Comparison of ENCODE assay signal across 8 mouse cellular contexts in genomic region chr5:76139808-76140729, GRCm38 (mm10). TPM values are rescaled to one million over a fixed set of nuclear protein-coding genes. Genes with fewer than 3 reads are reported as not detected.
A peak's percentile ranks its signal among the peaks of the same experiment; 100 is the strongest.
DNase-seq lines count a peak whose midpoint lies in the region; ATAC-seq and TF ChIP-seq lines count a peak whose summit lies in the region.

Gene Srd5a3, plus strand, starts transcription at chr5:76140271.

- TF ChIP-seq CTCF in midbrain, postnatal 0 days (IDR thresholded peaks at IDR 0.05): peak; percentile 86

- ATAC-seq in embryonic facial prominence, embryonic 14.5 days (ENCODE audit: low read depth): peak; percentile 97
- peak; percentile 92 for ATAC-seq in limb, embryonic 14.5 days (ENCODE audit: low FRiP score, low read depth)
- ATAC-seq in midbrain, postnatal 0 days (ENCODE audit: low FRiP score): peak; percentile 96

- peak within 1 kb of the TSS; percentile 68 for H3K4me3 ChIP-seq in embryonic facial prominence, embryonic 14.5 days (ENCODE audit: low read depth, low read length)
- H3K4me3 ChIP-seq in limb, embryonic 14.5 days (replicated peaks; ENCODE audit: low read length): peak within 1 kb of the TSS; percentile 64
- peak within 1 kb of the TSS; percentile 73 for H3K4me3 ChIP-seq in midbrain, postnatal 0 days (ENCODE audit: low read depth, low read length)

- H3K27ac ChIP-seq in embryonic facial prominence, embryonic 14.5 days (replicated peaks; ENCODE audit: low read depth, low read length): peak within 1 kb of the TSS; percentile 97
- H3K27ac ChIP-seq in limb, embryonic 14.5 days (replicated peaks; ENCODE audit: low read depth, low read length): peak within 1 kb of the TSS; percentile 98
- H3K27ac ChIP-seq in midbrain, postnatal 0 days (ENCODE audit: low read depth, low read length): peak within 1 kb of the TSS; percentile 89

- 1% methylated on average over 35 of the region's 69 CpGs for WGBS in embryonic facial prominence, embryonic 14.5 days
- WGBS in limb, embryonic 14.5 days: under 1% methylated on average over 51 of the region's 69 CpGs
- WGBS in midbrain, postnatal 0 days: 1% methylated on average over 57 of the region's 69 CpGs

- H3K9me3 ChIP-seq in embryonic facial prominence, embryonic 14.5 days (ENCODE audit: control insufficient read depth, low read length): no peaks in the 10 kb centered on the region
- H3K9me3 ChIP-seq in limb, embryonic 14.5 days (ENCODE audit: control insufficient read depth, low read length): no peaks in the 10 kb centered on the region
- H3K9me3 ChIP-seq in midbrain, postnatal 0 days (ENCODE audit: low read length): no peaks in the 10 kb centered on the region

- peak; percentile 96 for DNase-seq in 3T3-L1 (ENCODE audit: low read depth, low spot score)
- DNase-seq in adrenal gland, postnatal 4 days (ENCODE audit: low spot score in 2 of 2): peak; percentile 92 to 97
- DNase-seq in embryonic facial prominence, embryonic 14.5 days (ENCODE audit: low spot score): peak; percentile 97
- DNase-seq in heart, adult 8-10 months (ENCODE audit: low spot score): peak; percentile 97
- peak; percentile 97 for DNase-seq in kidney, adult 9 months
- DNase-seq in limb, embryonic 14.5 days (ENCODE audit: low spot score): peak; percentile 91
- peak; percentile 93 for DNase-seq in midbrain, postnatal 0 days (ENCODE audit: low spot score)
- peak; percentile 94 to 97 for DNase-seq in spleen, postnatal 14 days (ENCODE audit: low spot score in 2 of 2)

- peaks cover 12% of the 10 kb centered on the region for H3K4me1 ChIP-seq in embryonic facial prominence, embryonic 14.5 days (ENCODE audit: control insufficient read depth, insufficient read depth, low read length)
- H3K4me1 ChIP-seq in limb, embryonic 14.5 days (ENCODE audit: control insufficient read depth, insufficient read depth, low read length): peaks cover 12% of the 10 kb centered on the region; the same call in 1 of the 2 replicates
- no peaks in the 10 kb centered on the region; the same call in 1 of the 2 replicates for H3K4me1 ChIP-seq in midbrain, postnatal 0 days (ENCODE audit: insufficient read depth, low read length)

- no peaks in the 10 kb centered on the region for H3K36me3 ChIP-seq in embryonic facial prominence, embryonic 14.5 days (ENCODE audit: control insufficient read depth, insufficient read depth, low read length)
- no peaks in the 10 kb centered on the region for H3K36me3 ChIP-seq in limb, embryonic 14.5 days (ENCODE audit: control insufficient read depth, insufficient read depth, low read length)
- no peaks in the 10 kb centered on the region for H3K36me3 ChIP-seq in midbrain, postnatal 0 days (ENCODE audit: insufficient read depth, low read length)

- no peaks in the 10 kb centered on the region for H3K27me3 ChIP-seq in embryonic facial prominence, embryonic 14.5 days (replicated peaks; ENCODE audit: control insufficient read depth, insufficient read depth, low read length)
- no peaks in the 10 kb centered on the region for H3K27me3 ChIP-seq in limb, embryonic 14.5 days (ENCODE audit: control insufficient read depth, insufficient read depth, low read length)
- H3K27me3 ChIP-seq in midbrain, postnatal 0 days (ENCODE audit: insufficient read depth, low read length): no peaks in the 10 kb centered on the region

- peak; percentile 65 for TF ChIP-seq POLR2A in limb, embryonic 14.5 days (IDR thresholded peaks at IDR 0.05; ENCODE audit: borderline replicate concordance, extremely low read depth, insufficient read depth, insufficient read length)

- H3K9ac ChIP-seq in embryonic facial prominence, embryonic 14.5 days (ENCODE audit: low read depth, low read length): peak within 1 kb of the TSS; percentile 90
- H3K9ac ChIP-seq in limb, embryonic 14.5 days (ENCODE audit: low read depth, low read length, severe bottlenecking): peak within 1 kb of the TSS; percentile 83
- H3K9ac ChIP-seq in midbrain, postnatal 0 days (replicated peaks; ENCODE audit: low read length, poor library complexity, severe bottlenecking): peak within 1 kb of the TSS; percentile 87

- peak within 1 kb of the TSS; percentile 81 for H3K4me2 ChIP-seq in embryonic facial prominence, embryonic 14.5 days (ENCODE audit: low read depth, low read length)
- H3K4me2 ChIP-seq in limb, embryonic 14.5 days (replicated peaks; ENCODE audit: low read depth, low read length, severe bottlenecking): peak within 1 kb of the TSS; percentile 93
- H3K4me2 ChIP-seq in midbrain, postnatal 0 days (ENCODE audit: low read depth, low read length, poor library complexity, severe bottlenecking): peak within 1 kb of the TSS; percentile 78

RNA-seq across cellular contexts. Expression of gene Srd5a3, which starts in this region (rescaled TPM):
- 10 to 100 TPM; 31.3 to 33.9 TPM for total RNA-seq in adrenal gland, postnatal 4 days (2021)
- 27.6 and 31.0 TPM in 2 replicates for polyA plus RNA-seq in embryonic facial prominence, embryonic 14.5 days (2014; fragmentation: Nextera tagmentation; extraction: Ambion mirVana)
- total RNA-seq in heart, adult 8-10 months (2022): 1 to 10 TPM; 6.1 to 7.4 (median 7.0) TPM
- 32.0 and 33.6 TPM in 2 replicates for polyA plus RNA-seq in limb, embryonic 14.5 days (2012; rRNA removed)
- polyA plus RNA-seq in limb, embryonic 14.5 days (2014; fragmentation: Nextera tagmentation; extraction: Ambion mirVana): 30.7 and 31.6 TPM in 2 replicates
- 11.9 and 17.4 TPM in 2 replicates for total RNA-seq in midbrain, postnatal 0 days (2014; rRNA removed)
- 19.2 and 19.8 TPM in 2 replicates for polyA plus RNA-seq in midbrain, postnatal 0 days (2015; fragmentation: Nextera tagmentation; extraction: Ambion mirVana)

Comparison
In these comparisons a context has a peak if more than half of its experiments do, and no peak if none do; other contexts are left out.
1. Peak in every context shown above with its lines: DNase-seq, ATAC-seq, H3K4me3 ChIP-seq and H3K27ac ChIP-seq.